Mouse (Mus musculus): ENCODE results near the gene Agpat1.
A peak's percentile ranks its signal among the peaks of the same experiment; 100 is the strongest.

The Agpat1 gene

DNA sequence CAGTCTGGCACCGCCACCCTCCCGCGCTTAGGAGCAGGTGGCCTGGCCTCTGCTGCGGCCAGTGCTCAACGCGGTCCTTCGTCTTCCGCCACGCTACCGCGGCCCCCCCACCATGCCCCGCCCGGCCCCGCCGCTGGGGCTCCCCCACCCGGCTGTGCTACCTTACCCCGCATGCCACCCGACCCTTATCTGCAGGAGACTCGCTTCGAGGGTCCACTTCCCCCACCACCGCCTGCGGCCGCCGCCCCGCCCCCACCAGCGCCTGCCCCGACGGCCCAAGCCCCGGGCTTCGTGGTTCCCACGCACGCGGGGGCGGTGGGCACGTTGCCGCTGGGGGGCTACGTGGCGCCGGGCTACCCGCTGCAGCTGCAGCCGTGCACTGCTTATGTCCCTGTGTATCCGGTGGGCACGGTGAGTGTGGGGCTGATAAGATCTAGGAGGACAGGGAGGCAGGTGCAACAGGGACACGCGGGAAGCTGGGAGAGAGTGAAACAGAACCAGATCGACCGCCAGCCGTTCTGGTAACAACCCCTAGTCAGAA lies 26.8 kb downstream of the Agpat1 start:
- DNase-seq (ENCODE audit: low read depth, low spot score) = no peak

DNA sequence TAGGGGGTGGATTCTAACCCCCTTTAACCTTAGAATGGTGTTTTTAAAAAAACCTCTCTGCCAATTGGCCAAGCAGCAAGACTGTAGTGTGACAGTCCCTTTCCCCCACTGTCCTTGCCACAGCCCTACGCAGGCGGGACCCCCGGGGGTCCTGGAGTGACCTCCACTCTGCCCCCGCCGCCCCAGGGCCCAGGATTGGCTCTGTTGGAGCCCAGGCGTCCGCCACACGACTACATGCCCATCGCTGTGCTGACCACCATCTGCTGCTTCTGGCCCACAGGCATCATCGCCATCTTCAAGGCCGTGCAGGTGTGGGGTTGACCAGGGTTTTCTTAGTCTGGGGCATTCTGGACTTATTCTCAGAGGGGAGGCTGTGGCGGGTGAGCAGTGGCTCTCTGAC lies 27.6 kb downstream of the Agpat1 start:
- DNase-seq (ENCODE audit: low read depth, low spot score) = no peak

DNA sequence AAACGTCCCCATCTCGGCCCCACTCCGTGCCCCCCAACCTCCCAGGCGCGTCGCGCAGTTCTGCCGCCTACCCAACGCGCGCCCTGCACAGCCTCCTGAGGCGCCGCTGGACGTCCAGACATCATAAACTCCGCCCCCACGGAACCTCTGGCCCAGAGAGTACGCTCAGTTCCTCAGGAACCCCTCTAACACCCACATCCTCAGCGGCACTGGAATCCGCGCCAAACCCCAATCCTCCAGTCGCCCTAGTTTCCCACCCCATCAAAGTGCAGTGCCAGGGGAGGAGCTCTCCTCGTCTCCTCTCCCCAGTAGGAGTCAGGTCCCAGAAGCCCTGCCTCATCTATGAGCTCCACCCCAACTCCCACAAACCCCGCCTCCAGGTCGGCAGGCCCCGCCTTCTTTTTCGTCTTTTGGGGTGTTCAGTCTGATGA lies 28.2 kb downstream of the Agpat1 start:
- DNase-seq (ENCODE audit: low read depth, low spot score) = no peak

DNA sequence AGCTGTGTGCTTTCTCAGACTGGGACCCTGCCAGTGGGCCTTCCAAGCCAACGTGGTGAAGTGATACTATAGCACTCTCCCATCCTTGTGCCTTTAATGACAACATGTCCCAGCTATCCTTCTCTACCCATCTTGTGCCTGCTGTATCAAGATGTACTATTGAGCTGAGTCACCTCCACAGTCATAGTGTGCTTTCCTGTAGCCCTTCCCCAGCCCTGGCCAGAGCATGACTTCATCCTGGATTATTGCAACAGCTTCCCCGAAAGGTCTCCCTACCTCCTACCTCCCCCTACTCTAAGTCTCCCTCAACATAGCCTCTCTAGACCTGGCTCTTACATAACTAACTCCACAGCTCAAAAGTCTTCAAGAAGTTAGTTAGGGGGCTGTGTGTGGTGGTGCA lies 31.6 kb downstream of the Agpat1 start:
- no peak for DNase-seq (ENCODE audit: low read depth, low spot score)

DNA sequence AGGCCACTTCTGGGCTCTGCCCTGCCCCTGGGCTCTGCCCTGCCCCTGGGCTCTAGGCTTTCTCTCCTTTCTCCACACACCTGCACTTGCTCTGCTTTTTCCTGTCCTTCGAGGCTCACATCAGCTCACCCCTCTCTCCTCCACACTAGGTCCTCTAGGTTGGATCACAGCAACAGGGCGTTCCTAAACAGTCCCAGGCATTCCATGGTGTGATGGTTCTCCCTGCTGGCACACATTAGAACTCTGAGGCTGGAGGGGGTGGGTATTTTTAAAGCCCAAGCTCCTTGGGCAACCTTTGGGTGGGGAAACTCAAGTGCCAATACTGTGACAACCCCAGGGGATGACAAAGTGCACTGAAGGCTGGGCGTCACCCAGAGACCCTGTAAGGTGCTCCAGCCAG lies 33.4 kb downstream of the Agpat1 start:
- no peak for DNase-seq (ENCODE audit: low read depth, low spot score)

DNA sequence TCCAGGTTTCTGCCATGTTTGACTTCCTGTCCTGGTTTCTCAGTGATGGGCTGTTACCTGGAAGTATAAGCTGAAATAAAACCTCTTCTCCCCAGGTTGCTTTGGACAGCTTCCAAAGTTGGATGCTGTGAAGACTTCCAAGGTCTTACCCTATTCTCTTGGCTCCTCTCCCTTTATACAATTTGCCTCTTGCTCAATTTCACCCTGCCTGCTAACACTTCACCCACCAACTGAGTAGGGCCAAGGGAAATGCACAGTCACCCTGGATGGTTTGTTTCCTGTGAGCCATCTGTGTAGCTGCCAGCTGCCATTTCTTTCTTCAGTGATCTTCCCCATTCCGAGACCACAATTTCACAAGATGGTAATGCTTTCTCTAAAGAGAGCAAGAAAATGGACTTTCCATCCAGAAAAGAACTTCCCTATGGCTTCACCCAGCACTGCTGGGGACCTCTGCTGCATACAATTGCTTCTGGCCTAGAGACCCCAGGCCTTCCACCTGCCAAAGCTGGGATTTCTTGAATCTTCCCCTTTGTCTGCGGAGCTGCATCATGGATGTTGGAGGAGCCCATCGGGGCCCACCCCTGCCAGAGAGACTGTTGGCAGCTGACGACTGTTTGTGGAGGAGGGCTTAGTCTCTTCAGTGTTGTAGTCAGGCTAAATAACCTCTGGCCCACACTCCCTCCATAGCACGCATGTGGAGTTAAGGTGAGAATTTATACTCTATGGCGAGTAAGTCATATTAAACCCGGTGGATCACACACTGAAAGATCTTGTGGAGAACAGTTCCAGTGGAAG lies 35.6 kb downstream of the Agpat1 start:
- DNase-seq (ENCODE audit: low read depth, low spot score) = no peak

DNA sequence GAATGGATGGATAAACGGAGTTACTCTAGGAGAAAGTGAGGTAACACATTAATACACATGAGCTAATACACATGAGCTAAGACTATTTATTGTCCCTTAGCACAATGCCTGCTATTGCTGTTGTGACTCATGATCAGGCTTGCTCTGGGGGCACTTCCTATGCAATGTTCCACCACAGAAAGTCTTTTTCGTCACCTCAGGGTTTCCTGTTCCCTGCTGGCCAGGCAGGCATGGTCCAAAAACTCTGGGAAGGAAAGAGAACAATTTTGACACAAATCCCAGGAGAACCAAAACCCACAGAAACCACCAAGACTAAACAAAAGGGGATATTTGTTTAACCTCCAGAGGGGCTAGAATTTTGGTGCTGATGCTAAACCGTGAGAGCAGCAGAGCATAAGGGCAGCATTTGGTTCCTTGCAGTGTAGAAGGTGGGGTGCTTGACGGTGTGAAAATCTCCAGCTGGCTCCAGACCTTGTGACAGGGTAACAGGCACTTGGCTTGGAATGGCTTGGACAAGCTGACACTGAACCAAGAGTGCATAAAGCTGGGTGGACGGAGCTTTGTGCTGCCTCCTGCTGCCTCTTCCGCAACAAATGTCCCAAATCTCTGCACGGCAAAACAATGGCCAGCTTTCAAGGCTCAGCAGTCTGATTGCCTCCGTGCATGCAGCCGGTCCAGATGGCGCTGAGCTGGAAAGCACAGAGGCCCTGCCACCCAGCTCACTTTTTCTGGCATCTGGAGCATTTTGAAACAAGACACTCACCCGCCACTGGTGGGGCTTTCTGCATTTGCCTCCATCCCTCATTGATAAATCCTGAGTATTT lies 36.9 kb downstream of the Agpat1 start:
- DNase-seq (ENCODE audit: low read depth, low spot score) = no peak

DNA sequence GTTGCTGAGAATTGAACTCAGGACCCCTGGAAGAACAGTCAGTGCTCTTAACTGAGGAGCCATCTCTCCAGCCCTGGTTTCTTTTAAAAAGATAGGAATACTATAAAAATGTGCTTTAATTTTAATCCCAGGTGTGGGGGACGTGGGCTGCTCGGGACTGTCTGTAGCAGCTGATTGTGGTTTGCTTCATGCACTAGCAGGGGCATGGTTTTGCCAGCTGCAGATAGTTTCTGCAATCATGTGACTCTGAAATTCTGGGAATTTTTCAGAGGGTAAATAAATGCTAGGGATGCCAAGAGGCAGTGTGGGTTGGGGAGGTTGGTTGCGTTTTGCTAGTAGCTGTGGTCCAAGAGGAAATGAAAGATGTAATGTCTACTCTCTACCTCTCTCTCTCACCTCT lies 37.9 kb downstream of the Agpat1 start:
- no peak for DNase-seq (ENCODE audit: low read depth, low spot score)

DNA sequence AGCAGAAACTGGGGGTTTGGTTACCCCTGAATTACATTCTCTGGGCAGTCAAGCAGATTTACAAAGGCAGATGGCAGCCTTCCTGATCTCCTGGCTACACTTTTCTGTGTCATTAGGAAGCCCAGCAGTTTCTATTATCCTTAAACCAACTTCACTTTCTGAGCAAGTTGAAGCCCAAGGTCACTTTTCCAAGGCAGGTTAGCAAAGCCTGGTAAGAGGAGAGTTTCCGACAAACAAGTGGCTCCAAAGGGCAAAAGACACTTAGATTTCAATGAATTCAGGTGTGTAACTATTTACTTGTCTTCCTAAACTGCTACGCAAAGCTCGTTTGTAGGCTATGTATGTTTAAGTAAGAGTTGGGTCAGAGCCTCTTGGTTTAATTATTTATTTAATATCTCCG lies 39.3 kb downstream of the Agpat1 start:
- DNase-seq (ENCODE audit: low read depth, low spot score) = no peak

DNA sequence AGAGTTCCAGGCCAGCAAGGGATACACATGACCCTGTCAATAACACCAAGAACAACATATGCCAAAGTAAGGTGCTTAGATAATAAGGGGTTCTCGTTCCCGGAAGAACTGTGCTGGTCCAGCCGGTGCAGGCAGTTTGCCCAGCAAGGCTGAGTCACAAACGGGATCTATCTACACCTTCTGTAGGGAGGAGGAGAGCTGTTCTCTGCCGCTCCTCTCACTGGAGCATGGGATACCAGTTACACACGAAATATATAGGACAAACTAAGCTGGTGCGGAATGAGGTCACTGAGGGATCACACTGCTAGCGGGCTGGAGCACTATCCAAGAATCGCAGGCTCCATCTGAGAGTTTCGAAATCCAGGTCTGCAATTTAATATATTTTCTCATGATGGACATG lies 39.9 kb downstream of the Agpat1 start:
- no peak for DNase-seq (ENCODE audit: low read depth, low spot score)

DNA sequence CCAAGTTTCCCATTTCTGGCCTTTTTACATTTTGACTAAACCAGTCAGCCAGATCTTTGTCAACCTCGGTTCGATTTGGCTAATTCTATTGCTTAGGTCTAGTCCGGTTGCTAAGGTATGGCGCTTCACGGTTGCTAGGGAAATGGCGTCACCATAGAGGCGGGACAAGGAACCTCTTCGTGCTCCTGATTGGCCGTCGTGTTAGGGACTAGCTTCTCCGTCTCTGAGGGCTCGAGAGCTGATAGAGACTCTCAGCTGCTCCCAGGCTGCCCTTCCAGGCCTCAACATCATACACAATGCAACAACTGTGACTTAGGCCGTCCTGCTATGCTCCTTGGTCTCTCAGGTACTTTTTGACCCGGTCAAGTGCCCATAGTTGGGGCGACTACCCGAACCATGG lies 40.5 kb downstream of the Agpat1 start, which contains the start of gene Fkbpl:
Gene Fkbpl (plus strand): TSS at position 157 of the 400 bp plus-strand sequence.
- peak; percentile 88 for DNase-seq (ENCODE audit: low read depth, low spot score)

DNA sequence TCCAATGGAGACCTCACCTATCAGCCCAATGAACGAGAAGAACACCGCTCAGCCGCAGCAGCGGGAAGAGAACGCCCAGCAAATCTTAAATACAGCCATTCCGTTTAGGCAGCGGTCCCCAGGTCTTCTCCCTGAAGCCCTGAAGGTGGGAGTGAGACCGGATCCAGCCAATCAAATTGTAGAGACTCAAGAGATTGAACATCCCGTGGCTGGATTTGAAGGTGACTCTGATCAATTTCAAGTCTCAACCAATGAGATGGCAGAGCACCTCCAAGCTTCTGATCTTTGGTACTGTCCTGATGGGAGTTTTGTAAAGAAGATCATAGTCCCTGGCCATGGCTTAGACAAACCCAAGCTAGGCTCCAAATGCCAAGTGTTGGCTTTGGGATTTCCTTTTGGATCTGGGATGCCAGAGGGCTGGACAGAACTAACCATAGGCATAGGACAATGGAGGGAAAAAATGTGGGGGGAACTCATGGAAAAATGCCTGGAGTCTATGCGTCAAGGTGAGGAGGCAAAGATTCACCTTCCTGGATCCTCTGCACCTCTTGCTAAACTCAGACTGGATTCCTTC lies 41.3 kb downstream of the Agpat1 start:
- no peak for DNase-seq (ENCODE audit: low read depth, low spot score)

DNA sequence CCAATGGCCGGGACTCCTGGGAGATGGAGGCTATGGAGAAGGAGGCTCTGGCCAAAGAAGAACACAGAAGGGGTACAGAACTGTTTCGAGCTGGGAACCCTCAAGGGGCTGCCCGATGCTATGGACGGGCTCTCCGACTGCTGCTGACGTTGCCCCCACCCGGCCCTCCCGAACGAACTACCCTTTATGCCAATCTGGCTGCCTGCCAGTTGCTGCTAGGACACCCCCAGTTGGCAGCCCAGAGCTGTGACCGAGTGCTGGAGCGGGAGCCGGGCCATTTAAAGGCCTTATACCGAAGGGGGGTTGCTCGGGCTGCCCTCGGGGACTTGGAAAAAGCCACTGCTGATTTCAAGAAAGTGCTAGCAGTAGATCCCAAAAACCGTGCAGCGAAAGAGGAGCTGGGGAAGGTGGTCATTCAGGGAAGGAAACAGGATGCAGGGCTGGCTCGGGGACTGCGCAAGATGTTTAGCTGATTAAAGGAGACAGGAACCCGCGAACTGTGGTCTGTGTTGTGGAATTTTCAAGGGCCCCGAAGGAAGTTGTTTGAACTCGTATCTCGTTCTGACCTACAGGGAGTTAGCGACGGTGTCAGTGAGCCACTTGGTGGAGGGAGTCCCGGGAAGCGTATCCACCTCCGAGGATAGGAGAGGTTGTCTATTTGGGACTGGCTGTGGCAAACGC lies 41.9 kb downstream of the Agpat1 start:
- no peak for DNase-seq (ENCODE audit: low read depth, low spot score)

DNA sequence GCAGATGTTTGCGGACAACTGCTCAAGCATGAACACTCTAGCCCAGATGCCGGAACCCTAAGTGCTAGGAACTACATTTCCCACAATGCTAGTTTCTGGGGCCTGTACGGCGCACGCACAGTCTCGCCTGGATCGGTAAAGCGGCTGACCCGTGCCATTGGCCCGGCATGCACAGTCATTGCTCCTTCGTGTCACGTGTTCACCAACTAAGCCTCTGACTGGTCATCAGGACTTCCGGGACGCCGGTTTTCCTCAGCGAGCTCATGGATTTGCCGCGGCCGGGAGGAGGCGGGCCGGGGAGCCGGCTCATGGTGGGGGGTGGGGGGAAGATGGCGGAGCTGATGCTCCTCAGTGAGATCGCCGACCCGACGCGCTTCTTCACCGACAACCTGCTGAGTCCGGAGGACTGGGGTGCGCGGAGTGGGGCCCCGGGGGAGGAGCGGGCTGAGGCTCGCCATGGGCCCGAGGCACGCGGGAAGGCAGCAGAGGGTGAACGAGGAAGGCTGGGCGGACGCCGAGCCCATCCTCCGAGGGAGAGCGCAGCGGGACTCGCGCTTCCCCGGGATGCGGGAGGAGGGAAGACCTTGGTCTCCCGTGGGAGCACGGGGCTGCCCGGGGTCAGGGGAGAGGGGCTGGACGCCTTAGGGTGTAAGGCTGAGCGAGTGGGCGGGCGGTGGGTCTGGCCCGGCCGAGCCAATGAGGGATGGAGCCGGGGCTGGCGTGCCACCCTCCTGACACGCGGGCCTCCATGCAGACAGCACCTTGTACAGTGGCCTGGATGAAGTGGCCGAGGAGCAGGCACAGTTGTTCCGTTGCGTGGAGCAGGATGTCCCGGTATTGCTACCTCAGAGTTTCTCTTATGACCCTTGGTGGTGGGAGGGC lies 43.1 kb downstream of the Agpat1 start, which contains the start of gene Atf6b:
Gene Atf6b (plus strand): TSS at position 241 of the 882 bp plus-strand sequence.
- peak; percentile 93 for DNase-seq (ENCODE audit: low read depth, low spot score)

DNA sequence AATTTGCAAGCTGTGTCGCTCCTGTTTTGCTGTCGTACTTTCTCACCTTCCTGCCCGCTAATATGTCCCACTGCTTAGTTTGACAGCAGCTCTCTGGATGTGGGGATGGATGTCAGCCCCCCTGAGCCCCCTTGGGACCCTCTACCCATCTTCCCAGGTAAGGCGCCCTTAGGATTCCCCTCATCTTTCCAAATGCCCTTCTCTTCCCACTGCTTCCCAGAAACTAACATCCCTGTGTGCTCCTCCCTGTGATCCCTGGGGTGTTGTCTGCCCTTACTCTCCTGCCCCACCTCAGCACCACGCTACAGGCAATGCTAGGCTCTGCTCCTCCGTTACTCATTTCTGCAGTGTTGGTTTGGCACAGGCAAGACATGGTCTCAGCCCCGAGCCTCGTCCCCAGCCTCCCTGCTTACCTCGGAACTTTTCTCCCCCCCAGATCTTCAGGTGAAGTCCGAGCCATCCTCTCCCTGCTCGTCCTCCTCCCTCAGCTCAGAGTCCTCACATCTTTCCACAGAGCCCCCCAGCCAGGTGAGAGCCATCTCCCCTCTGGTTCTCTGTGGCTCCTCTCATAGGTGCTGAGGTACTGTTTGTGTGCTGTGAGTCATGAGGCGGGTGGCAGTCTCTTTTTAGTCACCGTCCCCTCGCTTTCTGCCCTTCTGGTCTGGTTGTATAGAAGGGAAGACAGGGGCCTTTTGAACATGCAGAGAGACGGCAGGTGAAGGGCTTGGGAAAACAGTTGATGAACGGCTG lies 44.3 kb downstream of the Agpat1 start:
- no peak for DNase-seq (ENCODE audit: low read depth, low spot score)

DNA sequence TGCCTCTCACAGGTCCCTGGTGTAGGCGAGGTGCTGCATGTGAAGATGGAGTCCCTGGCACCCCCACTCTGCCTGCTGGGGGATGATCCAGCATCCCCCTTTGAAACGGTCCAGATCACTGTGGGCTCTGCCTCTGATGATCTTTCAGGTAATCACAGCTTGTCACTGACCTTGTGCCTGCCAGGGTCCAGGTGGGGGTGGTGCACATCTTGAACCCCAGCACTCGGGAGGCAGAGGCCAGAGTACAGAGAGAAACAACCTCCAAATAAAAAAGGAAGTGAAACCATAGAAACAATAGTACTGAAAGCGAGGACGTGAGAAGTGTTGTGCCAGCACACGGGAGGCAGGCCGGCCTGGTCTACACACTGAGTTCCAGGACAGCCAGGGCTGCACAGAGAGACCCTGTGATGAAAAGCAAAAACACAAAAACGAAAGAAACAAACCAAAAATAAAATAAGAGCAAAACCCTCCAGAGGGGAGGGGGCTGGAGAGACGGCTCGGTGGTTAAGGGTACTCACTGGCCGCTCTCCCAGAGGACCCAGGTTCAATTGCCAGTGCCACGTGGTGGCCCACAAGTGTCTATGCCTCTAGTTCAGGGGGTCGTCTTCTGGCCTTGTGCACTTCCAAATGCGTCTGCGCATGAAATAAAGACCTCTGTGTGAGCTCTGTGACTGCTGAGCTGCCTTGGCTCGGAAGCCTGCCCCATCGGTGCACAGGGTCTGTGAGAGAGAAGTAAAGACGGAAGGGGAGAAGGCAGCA lies 45.2 kb downstream of the Agpat1 start:
- no peak for DNase-seq (ENCODE audit: low read depth, low spot score)

DNA sequence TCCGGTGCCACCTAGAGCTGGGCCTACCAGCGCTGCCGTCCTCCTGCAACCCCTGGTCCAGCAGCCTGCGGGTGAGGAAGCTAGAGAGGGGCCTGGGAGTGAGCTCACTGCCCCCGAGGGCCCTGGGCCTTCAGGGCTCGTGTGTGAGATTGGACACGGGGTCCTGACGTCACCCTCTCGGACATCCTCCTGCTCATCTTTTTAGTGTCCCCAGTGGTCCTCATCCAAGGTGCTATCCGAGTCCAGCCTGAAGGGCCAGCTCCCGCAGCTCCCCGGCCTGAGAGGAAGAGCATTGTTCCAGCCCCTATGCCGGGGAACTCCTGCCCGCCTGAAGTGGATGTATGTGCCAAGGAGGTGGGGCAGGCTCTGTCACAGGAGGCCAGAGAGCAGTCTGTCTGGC lies 46.7 kb downstream of the Agpat1 start:
- no peak for DNase-seq (ENCODE audit: low read depth, low spot score)

DNA sequence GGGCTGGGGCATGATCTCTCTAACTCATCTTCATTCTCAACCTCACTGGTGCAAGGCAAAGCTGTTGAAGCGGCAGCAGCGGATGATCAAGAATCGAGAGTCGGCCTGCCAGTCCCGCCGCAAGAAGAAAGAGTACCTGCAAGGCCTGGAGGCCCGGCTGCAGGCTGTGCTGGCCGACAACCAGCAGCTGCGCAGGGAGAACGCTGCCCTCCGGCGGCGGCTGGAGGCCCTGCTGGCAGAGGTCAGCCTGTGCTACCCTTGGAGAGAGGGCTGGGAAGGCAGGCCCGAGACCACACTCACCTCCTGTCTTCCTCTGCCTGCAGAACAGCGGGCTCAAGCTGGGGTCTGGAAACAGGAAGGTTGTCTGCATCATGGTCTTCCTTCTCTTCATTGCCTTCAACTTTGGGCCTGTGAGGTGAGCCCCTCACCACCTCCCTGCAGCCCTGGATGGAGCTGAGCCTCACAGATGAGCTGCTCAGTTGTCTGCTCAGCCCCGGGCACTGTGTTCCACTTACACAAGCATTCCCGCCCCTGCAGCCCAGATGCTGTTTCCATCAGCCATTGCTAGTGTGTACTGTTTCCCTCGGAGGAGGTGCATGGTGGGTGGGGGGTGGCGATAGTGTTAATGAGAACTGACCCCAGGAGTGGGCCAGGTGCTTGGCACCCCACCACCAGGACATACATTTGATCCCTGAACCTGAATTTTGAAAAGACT lies 47.6 kb downstream of the Agpat1 start:
- DNase-seq (ENCODE audit: low read depth, low spot score) = no peak
